Mouse (Mus musculus) cerebellum, adult 2 months (tissue): ENCODE data around the gene Hoxb4.

Experiments
- CTCF ChIP-seq: fragments of 200-500 bp; IDR thresholded peaks from 2 replicates; pipeline ENCODE4 v1.5.1; 2011; ENCODE audit warnings: low read depth, mild to moderate bottlenecking, control low read depth, low read length, moderate library complexity, borderline replicate concordance; ENCODE audit not compliant: insufficient read depth
- POLR2A ChIP-seq: fragments of 200-500 bp; IDR thresholded peaks from 2 replicates; pipeline ENCODE4 v1.6.1; 2011; ENCODE audit warnings: low read length, control low read depth, borderline replicate concordance; ENCODE audit not compliant: insufficient read depth

- TF ChIP-seq CTCF (no peak), POLR2A (no peak)
These were observed 33.9 kb upstream of the Hoxb4 start for GRCm38 (mm10) chr11:96284041-96284749.
